Mouse (Mus musculus) forebrain, embryonic 15.5 days (tissue): ENCODE data around the gene Rexo2. TPM values are rescaled to one million over a fixed set of nuclear protein-coding genes. Genes with fewer than 3 reads are reported as not detected.

Experiments
- ATAC-seq: fragments of 200-750 bp; cut with Nextera tagmentation; replicated peaks from 2 replicates; pipeline ENCODE4 v1.8.0; 2017; ENCODE audit warnings: mild to moderate bottlenecking, moderate TSS enrichment, moderate library complexity
- H3K27ac ChIP-seq: fragments of 300-500 bp; sonication (generic); replicated peaks from 2 replicates; pipeline ENCODE4 v1.5.1; 2015; ENCODE audit warnings: mild to moderate bottlenecking, inconsistent platforms
- H3K27me3 ChIP-seq: fragments of 300-500 bp; sonication (generic); 2 replicates; pipeline ENCODE4 v1.6.1; 2015; ENCODE audit warnings: inconsistent platforms
- H3K36me3 ChIP-seq: fragments of 300-500 bp; sonication (generic); 2 replicates; pipeline ENCODE4 v1.6.1; 2015; ENCODE audit warnings: mild to moderate bottlenecking, inconsistent platforms
- H3K4me1 ChIP-seq: fragments of 300-500 bp; sonication (generic); 2 replicates; pipeline ENCODE4 v1.6.1; 2015; ENCODE audit warnings: inconsistent platforms
- H3K4me2 ChIP-seq: fragments of 300-500 bp; sonication (generic); replicated peaks from 2 replicates; pipeline ENCODE4 v1.6.1; 2015; ENCODE audit warnings: mild to moderate bottlenecking, inconsistent platforms
- H3K4me3 ChIP-seq: fragments of 300-500 bp; sonication (generic); 2 replicates; pipeline ENCODE4 v1.5.1; 2015; ENCODE audit warnings: mild to moderate bottlenecking, inconsistent platforms
- H3K9ac ChIP-seq: fragments of 300-500 bp; sonication (generic); replicated peaks from 2 replicates; pipeline ENCODE4 v1.6.1; 2015; ENCODE audit warnings: mild to moderate bottlenecking, inconsistent platforms
- H3K9me3 ChIP-seq: fragments of 300-500 bp; sonication (generic); 2 replicates; pipeline ENCODE4 v1.6.1; 2016; ENCODE audit warnings: inconsistent platforms
- WGBS: fragments of 180-500 bp; shearing (Covaris S2); methylation state at CpG from one replicate; pipeline ENCODE4 v1.1.7; 2015; ENCODE audit warnings: mixed read lengths; 5-methylcytosine and 5-hydroxymethylcytosine counted together
- polyA plus RNA-seq: library from polyadenylated mRNA; unstranded; fragments of >200 nt; fragmentation: Nextera tagmentation; extraction: Ambion mirVana; gene quantifications from 2 replicates; pipeline ENCODE4 v1.2.1, GENCODE M21; 2015

The Rexo2 gene
- polyA plus RNA-seq, 1 experiment from 2014 or later = 100 TPM

DNA sequence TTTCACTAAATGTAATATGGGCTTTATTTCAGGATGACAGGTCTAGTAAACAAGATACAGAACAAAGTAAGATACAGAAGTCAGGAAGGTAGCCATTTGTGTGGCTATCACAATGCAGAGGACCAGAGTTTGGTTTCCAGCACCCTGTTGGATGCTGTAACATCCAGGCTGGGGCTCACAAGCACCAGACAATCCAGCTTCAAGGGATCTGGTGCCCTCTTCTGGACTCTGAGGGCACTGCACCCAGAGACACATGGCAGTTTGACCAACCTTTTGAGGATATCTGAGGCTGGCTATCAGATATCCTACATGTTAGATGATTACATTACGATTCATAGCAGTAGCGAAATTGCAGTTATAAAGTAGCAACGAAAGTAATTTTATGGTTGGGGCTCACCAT is 14.8 kb downstream of the Rexo2 start:
- Histone ChIP-seq H3K4me2 (no peak overlapping the region), H3K36me3 (peaks cover 3% of the 10 kb centered on the region; the same call in 1 of the 2 replicates), H3K27ac (no peak overlapping the region), H3K27me3 (no peaks in the 10 kb centered on the region), H3K4me1 (no peaks in the 10 kb centered on the region), H3K9ac (no peak overlapping the region), H3K4me3 (no peak overlapping the region), H3K9me3 (no peaks in the 10 kb centered on the region)
- 92% methylated on average over 3 of the region's 3 CpGs for WGBS
- no peak for ATAC-seq

DNA sequence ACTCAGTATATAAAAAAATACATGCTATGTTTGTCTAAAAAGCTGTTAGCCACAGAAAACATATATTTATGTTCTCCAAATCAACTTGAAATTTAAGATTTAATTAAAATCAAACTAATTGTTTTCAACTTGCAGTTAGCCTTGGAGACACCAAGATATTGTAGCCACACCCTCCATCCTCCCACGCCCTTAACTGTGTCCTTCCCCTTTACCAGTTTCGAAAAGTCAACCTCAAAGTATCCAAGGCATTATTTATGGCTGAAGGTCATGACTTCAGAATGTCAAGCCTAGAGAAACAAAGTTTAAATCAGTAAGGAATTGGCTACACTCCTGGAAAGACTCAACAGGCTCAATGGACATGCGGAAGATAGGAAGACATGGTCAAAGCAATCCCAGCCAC is 18.9 kb downstream of the Rexo2 start:
- Histone ChIP-seq H3K4me2 (no peak overlapping the region), H3K4me3 (no peak overlapping the region), H3K9me3 (no peaks in the 10 kb centered on the region), H3K27me3 (no peaks in the 10 kb centered on the region), H3K4me1 (no peaks in the 10 kb centered on the region), H3K9ac (no peak overlapping the region), H3K27ac (no peak overlapping the region), H3K36me3 (no peaks in the 10 kb centered on the region)
- no peak for ATAC-seq
- WGBS = 92% methylated on average over 3 of the region's 3 CpGs

DNA sequence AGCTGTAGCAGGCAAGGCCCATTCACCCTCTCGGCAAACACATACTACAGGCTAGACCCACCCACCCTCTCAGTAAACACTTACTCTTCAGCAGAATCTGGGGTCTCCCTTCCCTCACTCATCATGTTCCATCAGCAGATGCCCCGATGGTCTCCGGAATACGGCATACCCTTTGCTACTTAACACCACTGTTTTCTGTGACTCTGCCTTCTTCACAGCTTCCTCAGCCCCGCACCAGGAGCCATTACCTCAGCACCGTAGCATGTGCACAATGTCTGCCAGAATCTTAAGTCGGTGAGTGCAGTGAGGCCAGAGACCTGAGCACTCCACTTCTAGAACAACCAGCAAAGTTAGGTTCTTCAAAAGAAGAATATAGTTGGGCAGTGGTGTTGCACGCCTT is 19.7 kb downstream of the Rexo2 start:
- Histone ChIP-seq H3K9me3 (no peaks in the 10 kb centered on the region), H3K4me1 (no peaks in the 10 kb centered on the region), H3K9ac (no peak overlapping the region), H3K4me2 (no peak overlapping the region), H3K4me3 (no peak overlapping the region), H3K27ac (no peak overlapping the region), H3K36me3 (no peaks in the 10 kb centered on the region), H3K27me3 (no peaks in the 10 kb centered on the region)
- no peak for ATAC-seq
- 96% methylated on average over 8 of the region's 8 CpGs for WGBS

DNA sequence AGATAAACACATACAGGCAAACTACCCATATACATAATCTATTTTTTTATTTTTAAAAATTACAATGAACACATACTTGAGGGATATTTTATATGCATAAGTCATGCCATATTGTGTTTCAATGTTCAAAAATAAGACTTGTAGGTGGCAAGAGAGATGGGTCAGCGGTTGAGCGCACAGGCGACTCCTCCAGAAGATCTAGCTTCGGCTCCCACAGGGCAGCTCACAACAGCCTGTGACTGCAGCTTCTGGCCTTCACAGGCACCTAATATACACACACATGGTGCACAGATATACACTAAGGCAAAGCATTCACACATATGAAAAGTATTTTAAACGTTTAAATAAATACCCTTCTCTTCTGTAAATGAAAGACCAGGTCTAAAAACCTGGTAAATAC is 21.0 kb downstream of the Rexo2 start:
- Histone ChIP-seq H3K9me3 (no peaks in the 10 kb centered on the region), H3K9ac (no peak overlapping the region), H3K27me3 (no peaks in the 10 kb centered on the region), H3K27ac (no peak overlapping the region), H3K4me1 (no peaks in the 10 kb centered on the region), H3K4me2 (no peak overlapping the region), H3K4me3 (no peak overlapping the region), H3K36me3 (no peaks in the 10 kb centered on the region)
- WGBS = 92% methylated on average over 5 of the region's 5 CpGs
- no peak for ATAC-seq

DNA sequence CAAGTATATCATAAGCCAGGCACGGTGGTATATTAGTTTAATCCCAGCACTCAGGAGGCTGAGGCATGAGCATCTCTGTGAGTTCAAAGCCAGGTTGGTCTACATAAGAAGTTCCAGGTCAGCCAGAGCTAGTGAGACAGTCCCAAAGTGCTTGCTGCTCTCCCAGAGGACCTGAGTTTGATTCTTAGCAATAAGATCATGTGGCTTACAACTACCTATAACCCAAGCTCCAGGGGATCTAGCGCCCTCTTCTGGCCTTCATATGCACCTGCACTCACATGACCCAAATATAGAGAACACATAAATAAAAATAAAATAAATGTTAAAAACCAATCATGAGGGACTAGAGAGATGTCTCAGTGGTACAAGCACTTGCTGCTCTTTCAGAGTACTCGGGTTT is 21.5 kb downstream of the Rexo2 start:
- no peaks in the 10 kb centered on the region for H3K27me3 ChIP-seq
- H3K36me3 ChIP-seq = no peaks in the 10 kb centered on the region
- H3K4me3 ChIP-seq = no peak overlapping the region
- H3K4me2 ChIP-seq = no peak overlapping the region
- WGBS = 74% methylated on average over 3 of the region's 3 CpGs
- no peaks in the 10 kb centered on the region for H3K4me1 ChIP-seq
- H3K9ac ChIP-seq = no peak overlapping the region
- no peak for ATAC-seq
- no peaks in the 10 kb centered on the region for H3K9me3 ChIP-seq
- H3K27ac ChIP-seq = no peak overlapping the region

DNA sequence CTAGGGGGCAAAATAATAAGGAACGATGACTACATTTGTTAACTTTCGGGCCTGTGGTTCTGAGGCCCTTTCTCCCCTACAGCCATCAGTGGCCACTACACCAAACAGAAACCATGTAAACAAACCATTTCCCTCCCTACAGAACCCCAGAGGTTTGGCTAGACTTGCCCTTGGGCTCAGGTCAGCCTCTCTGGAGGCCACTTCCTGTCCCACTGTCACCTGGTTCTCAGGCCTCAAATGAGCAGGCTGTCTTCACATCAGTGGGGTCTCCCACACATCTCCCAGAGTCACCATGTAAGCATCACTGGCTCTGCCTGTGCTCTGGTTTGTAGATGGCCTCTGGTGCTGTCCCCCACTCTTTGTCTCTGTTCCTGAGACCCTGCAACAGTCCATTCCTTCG is 24.5 kb downstream of the Rexo2 start:
- WGBS = 95% methylated on average over 3 of the region's 3 CpGs
- Histone ChIP-seq H3K27me3 (no peaks in the 10 kb centered on the region), H3K27ac (no peak overlapping the region), H3K4me1 (no peaks in the 10 kb centered on the region), H3K4me3 (no peak overlapping the region), H3K36me3 (no peaks in the 10 kb centered on the region), H3K4me2 (no peak overlapping the region), H3K9ac (no peak overlapping the region), H3K9me3 (no peaks in the 10 kb centered on the region)
- ATAC-seq = no peak

DNA sequence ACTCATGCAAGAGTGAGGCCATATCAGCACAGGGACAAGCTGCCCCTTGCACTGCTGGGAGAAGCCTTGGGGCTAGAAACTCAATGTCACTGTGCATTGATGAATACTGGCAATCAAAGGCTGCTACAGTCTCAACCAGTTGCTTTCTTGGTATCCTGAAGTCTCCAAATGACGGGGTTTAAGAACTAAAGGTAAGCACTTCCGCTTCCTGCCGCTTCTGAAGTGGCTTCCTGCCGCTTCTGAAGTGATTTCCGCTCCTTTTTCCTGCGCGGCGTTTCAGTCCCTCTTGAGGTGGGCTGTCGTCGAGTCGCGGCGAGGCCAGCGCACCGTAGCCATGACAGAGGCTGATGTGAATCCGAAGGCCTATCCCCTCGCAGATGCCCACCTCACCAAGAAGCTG is 30.4 kb downstream of the Rexo2 start:
- no peak for ATAC-seq
- H3K4me2 ChIP-seq = no peak overlapping the region
- 92% methylated on average over 17 of the region's 17 CpGs for WGBS

DNA sequence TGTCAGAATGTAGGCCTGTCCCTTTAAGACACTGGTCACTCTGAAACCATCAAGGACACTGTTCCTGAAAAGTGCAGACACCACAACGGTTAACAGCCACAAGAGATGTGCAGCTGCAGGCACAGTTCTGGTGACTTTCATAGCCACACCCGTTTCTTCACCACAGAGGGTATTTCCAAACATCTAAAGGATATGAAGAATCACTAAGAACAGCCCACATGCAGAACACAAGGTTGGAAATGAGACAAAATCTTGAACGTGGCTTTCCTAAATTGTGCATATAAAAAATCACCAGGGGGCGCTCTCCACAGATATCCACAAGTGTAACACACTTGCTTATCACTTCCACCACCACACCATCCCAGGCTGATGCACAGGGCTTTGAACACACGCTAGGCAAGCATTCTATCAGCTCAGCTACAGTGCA is 32.6 kb downstream of the Rexo2 start:
- H3K4me2 ChIP-seq = no peak overlapping the region
- ATAC-seq = no peak
- H3K27ac ChIP-seq = no peak overlapping the region
- H3K4me1 ChIP-seq = no peaks in the 10 kb centered on the region
- H3K36me3 ChIP-seq = no peaks in the 10 kb centered on the region
- H3K9me3 ChIP-seq = no peaks in the 10 kb centered on the region
- H3K27me3 ChIP-seq = no peaks in the 10 kb centered on the region
- WGBS = 35% methylated on average over 5 of the region's 5 CpGs
- no peak overlapping the region for H3K4me3 ChIP-seq
- no peak overlapping the region for H3K9ac ChIP-seq

More for the DNA sequence above, 30.4 kb downstream of the Rexo2 start:
- H3K27me3 ChIP-seq = no peaks in the 10 kb centered on the region
- H3K27ac ChIP-seq = no peak overlapping the region
- H3K36me3 ChIP-seq = no peaks in the 10 kb centered on the region
- H3K4me3 ChIP-seq = no peak overlapping the region
- no peak overlapping the region for H3K9ac ChIP-seq
- no peaks in the 10 kb centered on the region for H3K9me3 ChIP-seq
- no peaks in the 10 kb centered on the region for H3K4me1 ChIP-seq

DNA sequence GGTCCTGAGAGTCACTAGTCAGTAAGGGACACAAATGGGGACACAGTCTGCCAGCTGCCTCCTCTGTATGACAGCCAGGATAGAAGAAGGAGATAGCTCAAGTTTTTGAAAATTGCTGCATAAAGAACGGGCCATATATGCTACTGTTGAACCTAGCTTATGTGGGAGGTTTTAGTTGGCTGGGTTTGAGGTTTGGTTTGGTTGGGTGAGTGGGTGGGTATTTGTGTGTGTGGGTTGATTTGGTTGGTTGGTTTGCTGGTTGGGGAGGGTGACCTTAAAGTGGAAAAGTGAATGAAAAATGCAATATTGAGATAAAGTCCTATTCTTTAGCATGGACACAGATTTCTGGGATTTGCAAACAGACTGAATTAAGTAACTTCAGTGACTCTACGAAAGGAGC is 35.6 kb downstream of the Rexo2 start:
- Histone ChIP-seq H3K4me2 (no peak overlapping the region), H3K27ac (no peak overlapping the region), H3K4me1 (no peaks in the 10 kb centered on the region), H3K27me3 (no peaks in the 10 kb centered on the region), H3K36me3 (no peaks in the 10 kb centered on the region), H3K9me3 (no peaks in the 10 kb centered on the region), H3K4me3 (no peak overlapping the region), H3K9ac (no peak overlapping the region)
- WGBS = 87% methylated on average over 2 of the region's 2 CpGs
- ATAC-seq = no peak

DNA sequence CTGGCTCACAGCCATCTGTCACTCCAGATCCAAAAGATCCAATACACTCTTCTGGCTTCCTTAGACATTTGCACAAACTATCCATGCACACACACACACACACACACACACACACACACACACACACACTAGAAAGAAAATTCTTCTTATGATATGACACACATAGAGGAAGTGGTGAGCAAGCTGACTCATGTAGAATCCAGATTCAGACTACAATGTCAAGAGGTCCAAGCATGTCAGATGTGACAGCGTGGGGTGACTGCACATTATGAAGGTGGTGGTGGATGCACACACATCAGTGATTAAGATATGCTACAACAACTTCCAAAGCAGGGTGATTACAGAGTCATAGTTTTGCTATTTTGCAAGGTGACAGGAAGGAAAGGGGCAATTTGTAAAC is 36.5 kb downstream of the Rexo2 start:
- WGBS = 86% methylated on average over 1 of the region's 1 CpGs

DNA sequence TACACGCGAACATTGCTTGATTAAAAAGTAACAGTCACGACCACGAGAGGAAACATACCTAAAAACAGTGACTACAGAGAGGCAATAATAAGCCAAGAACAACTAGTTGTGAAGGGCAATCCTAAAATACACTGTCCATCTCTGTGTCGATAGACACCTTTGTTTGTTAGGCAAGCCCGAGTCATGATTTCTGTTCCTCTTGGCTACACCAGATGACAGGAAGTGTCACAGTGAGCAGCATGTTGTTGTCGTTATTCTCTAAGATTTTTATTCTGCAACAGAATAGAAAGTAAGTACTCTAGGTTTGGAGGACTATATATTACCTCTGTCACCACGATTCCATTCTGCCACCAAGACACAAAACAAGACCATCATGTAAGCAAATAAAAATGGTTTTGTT is 48.0 kb downstream of the Rexo2 start:
- Histone ChIP-seq H3K4me1 (no peaks in the 10 kb centered on the region), H3K27ac (no peak overlapping the region), H3K36me3 (no peaks in the 10 kb centered on the region), H3K9me3 (no peaks in the 10 kb centered on the region), H3K9ac (no peak overlapping the region), H3K27me3 (no peaks in the 10 kb centered on the region), H3K4me2 (no peak overlapping the region), H3K4me3 (no peak overlapping the region)
- no peak for ATAC-seq
- 89% methylated on average over 8 of the region's 8 CpGs for WGBS

More for the DNA sequence above, 36.5 kb downstream of the Rexo2 start:
- no peak overlapping the region for H3K27ac ChIP-seq
- no peaks in the 10 kb centered on the region for H3K9me3 ChIP-seq
- ATAC-seq = no peak
- H3K27me3 ChIP-seq = no peaks in the 10 kb centered on the region
- H3K4me2 ChIP-seq = no peak overlapping the region
- no peak overlapping the region for H3K9ac ChIP-seq
- no peak overlapping the region for H3K4me3 ChIP-seq
- no peaks in the 10 kb centered on the region for H3K4me1 ChIP-seq
- no peaks in the 10 kb centered on the region for H3K36me3 ChIP-seq

DNA sequence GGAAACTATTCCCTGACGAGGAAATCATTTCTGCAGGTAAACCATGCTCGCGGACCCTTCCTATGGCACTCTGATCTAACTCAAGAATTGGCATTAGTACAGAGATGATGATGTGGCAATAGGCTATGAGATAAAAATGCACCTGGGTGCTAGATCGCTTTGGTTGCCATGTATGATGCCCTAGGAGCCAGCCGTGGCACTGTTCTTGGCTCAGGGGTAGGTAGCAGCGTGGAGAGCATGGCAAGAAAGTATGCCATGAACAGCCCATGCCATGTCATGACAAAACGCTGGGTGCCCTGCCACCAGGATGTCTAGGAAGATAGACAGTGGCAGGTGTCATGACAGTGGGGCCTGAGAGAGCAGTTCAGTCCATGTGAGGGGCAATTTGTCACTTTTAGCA is 53.2 kb downstream of the Rexo2 start:
- H3K27me3 ChIP-seq = no peaks in the 10 kb centered on the region
- WGBS = 92% methylated on average over 7 of the region's 7 CpGs
- no peaks in the 10 kb centered on the region for H3K9me3 ChIP-seq
- no peak for ATAC-seq
- H3K36me3 ChIP-seq = no peaks in the 10 kb centered on the region
- H3K4me2 ChIP-seq = no peak overlapping the region
- H3K4me1 ChIP-seq = no peaks in the 10 kb centered on the region
- no peak overlapping the region for H3K4me3 ChIP-seq
- no peak overlapping the region for H3K27ac ChIP-seq
- H3K9ac ChIP-seq = no peak overlapping the region

DNA sequence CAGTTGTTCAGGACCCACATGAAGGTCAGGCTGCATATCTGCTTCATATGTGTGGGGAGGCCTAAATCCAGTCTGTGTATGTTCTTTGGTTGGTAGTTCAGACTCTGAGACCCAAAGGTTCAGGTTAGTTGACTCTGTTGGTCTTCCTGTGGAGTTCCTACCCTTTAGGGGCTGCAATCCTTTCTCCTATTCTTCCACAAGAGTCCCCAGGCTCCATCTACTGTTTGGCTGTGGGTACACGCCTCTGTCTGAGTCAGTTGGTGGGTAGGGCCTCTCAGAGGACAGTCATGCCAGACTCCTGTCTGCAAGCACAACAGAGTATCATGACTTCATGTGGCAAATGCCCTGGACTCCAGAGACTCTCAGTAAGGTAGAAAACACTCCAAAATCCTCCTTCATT is 57.2 kb downstream of the Rexo2 start:
- no peak overlapping the region for H3K9ac ChIP-seq
- no peaks in the 10 kb centered on the region for H3K9me3 ChIP-seq
- H3K27ac ChIP-seq = no peak overlapping the region
- WGBS = 56% methylated on average over 1 of the region's 1 CpGs
- no peak for ATAC-seq
- no peak overlapping the region for H3K4me2 ChIP-seq
- H3K4me1 ChIP-seq = no peaks in the 10 kb centered on the region
- no peak overlapping the region for H3K4me3 ChIP-seq
- no peaks in the 10 kb centered on the region for H3K36me3 ChIP-seq
- no peaks in the 10 kb centered on the region for H3K27me3 ChIP-seq
